21 mouse cellular contexts compared by ENCODE assay signal in the genomic region with DNA sequence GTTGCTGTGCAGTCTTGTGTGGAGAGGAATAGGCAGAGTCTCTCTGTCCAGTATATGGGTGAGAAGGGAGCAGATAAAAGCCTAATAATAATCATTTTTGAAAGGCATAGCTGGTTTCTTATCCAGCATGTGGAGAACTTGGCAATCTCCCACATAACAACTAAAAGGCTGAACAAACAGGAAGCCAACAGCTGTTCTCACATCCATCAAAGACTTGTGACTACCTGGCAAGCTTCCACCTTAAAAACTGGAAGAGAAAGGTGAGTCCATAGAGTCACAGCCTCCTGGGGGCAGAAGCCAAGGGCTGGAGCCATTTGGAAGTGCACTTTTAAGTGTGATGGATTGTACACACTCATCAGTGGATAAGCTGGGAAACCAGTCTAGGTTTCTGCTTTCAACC.
DNase-seq lines count a peak whose midpoint lies in the region; ATAC-seq and TF ChIP-seq lines count a peak whose summit lies in the region.
"Had no signal": no experiment of that assay in that cellular context is flagged by ENCODE, and none has a peak within 500 bp of the region (broad histone marks: within the 10 kb centered on the region; RNA-seq: fewer than 3 reads in every experiment).

No protein-coding gene starts in this region.

- TF ChIP-seq CTCF in lung, adult 2 months (IDR thresholded peaks at IDR 0.05; ENCODE audit: insufficient read depth, low read length), result no peak

- peak; percentile 23 for DNase-seq in kidney, adult 18-20 months
- DNase-seq in lung, postnatal 36 days, result peak; percentile 31
- DNase-seq in lung, adult 2 months, result no peak
- DNase-seq in adipocyte (ENCODE audit: low spot score), result peak; percentile 55
- DNase-seq in left cerebral cortex, adult 8-10 months (ENCODE audit: low spot score in 2 of 2), result no peak
- DNase-seq in thymus, postnatal 4 days, result no peak
- DNase-seq: adrenal gland, postnatal 36 days; cerebellum, adult 18-20 months; gastrocnemius, postnatal 10 days; heart, adult 2 months; heart, postnatal 4 days; left cerebral cortex, postnatal 4 days; liver, embryonic 13.5 days; lung, postnatal 14 days; thymus, adult 18-20 months had no signal

- no peak for TF ChIP-seq POLR2A in lung, adult 2 months (IDR thresholded peaks at IDR 0.05; ENCODE audit: borderline replicate concordance, extremely low read depth, low read depth, low read length)

- no peaks in the 10 kb centered on the region for H3K36me3 ChIP-seq in kidney, embryonic 15.5 days
- H3K36me3 ChIP-seq: hindbrain, embryonic 15.5 days; liver, embryonic 13.5 days; stomach, embryonic 15.5 days had no signal

- H3K4me3 ChIP-seq in kidney, embryonic 15.5 days (replicated peaks), result no peak overlapping the region
- H3K4me3 ChIP-seq in lung, adult 2 months (replicated peaks; ENCODE audit: extremely low read depth, low read depth, low read length), result no peak overlapping the region
- H3K4me3 ChIP-seq: heart, adult 2 months; hindbrain, embryonic 15.5 days; liver, embryonic 13.5 days; megakaryocyte, embryonic 14.5 days; stomach, embryonic 15.5 days had no signal

- no peak overlapping the region for H3K4me2 ChIP-seq in kidney, embryonic 15.5 days
- H3K4me2 ChIP-seq: hindbrain, embryonic 15.5 days; liver, embryonic 13.5 days; stomach, embryonic 15.5 days had no signal

- peaks cover 42% of the 10 kb centered on the region for H3K27me3 ChIP-seq in kidney, embryonic 15.5 days
- H3K27me3 ChIP-seq: hindbrain, embryonic 15.5 days; liver, embryonic 13.5 days; stomach, embryonic 15.5 days had no signal

- H3K9me3 ChIP-seq in kidney, embryonic 15.5 days (replicated peaks), result no peaks in the 10 kb centered on the region
- H3K9me3 ChIP-seq: hindbrain, embryonic 15.5 days; liver, embryonic 13.5 days; megakaryocyte, embryonic 14.5 days; stomach, embryonic 15.5 days had no signal

- H3K27ac ChIP-seq in kidney, embryonic 15.5 days, result no peak overlapping the region
- H3K27ac ChIP-seq: heart, adult 2 months; hindbrain, embryonic 15.5 days; liver, embryonic 13.5 days; stomach, embryonic 15.5 days had no signal

- ATAC-seq in kidney, embryonic 15.5 days (replicated peaks; ENCODE audit: low FRiP score), result no peak
- ATAC-seq: activated CD4-positive, CD25-positive, alpha-beta regulatory T cell, adult 4 months; intestine, postnatal 0 days had no signal

- H3K4me1 ChIP-seq in kidney, embryonic 15.5 days, result peaks cover 28% of the 10 kb centered on the region
- H3K4me1 ChIP-seq in lung, adult 2 months (ENCODE audit: control insufficient read depth, insufficient read depth, low read length), result peaks cover 19% of the 10 kb centered on the region
- H3K4me1 ChIP-seq: liver, embryonic 13.5 days had no signal

- H3K9ac ChIP-seq in kidney, embryonic 15.5 days, result no peak overlapping the region
- H3K9ac ChIP-seq: hindbrain, embryonic 15.5 days; liver, embryonic 13.5 days; stomach, embryonic 15.5 days had no signal

Comparison
In these comparisons a context has a peak if more than half of its experiments do, and no peak if none do; other contexts are left out.
1. DNase-seq: peak in kidney, adult 18-20 months (single experiment), lung, postnatal 36 days (single experiment) and adipocyte (single experiment); none in lung, adult 2 months (single experiment), left cerebral cortex, adult 8-10 months (0 of 2) and thymus, postnatal 4 days (single experiment).